Mouse (Mus musculus) ES-Bruce4 (cell line): ENCODE measurements around the gene Calr. TPM values are rescaled to one million over a fixed set of nuclear protein-coding genes. Genes with fewer than 3 reads are reported as not detected.
"Not testable (repeated sequence)": the region's sequence is repeated elsewhere in the genome, so short reads cannot be mapped to it uniquely, and the experiment has no call there.

Experiments used
- H3K27ac ChIP-seq: 2 replicates; pipeline ENCODE4 v1.5.1; 2012; ENCODE audit warnings: low read length, inconsistent platforms; ENCODE audit not compliant: insufficient read depth
- H3K27me3 ChIP-seq: 2 replicates; pipeline ENCODE4 v1.6.1; 2012; ENCODE audit warnings: mild to moderate bottlenecking, low read length, inconsistent platforms; ENCODE audit not compliant: control insufficient read depth, poor library complexity, insufficient read depth, severe bottlenecking
- H3K36me3 ChIP-seq: 2 replicates; pipeline ENCODE4 v1.6.1; 2012; ENCODE audit warnings: inconsistent platforms, mild to moderate bottlenecking, low read length, moderate library complexity; ENCODE audit not compliant: control insufficient read depth, poor library complexity, insufficient read depth, severe bottlenecking
- H3K4me1 ChIP-seq: one replicate; pipeline ENCODE4 v1.8.1; 2011; ENCODE audit warnings: low read length; ENCODE audit not compliant: control insufficient read depth, insufficient read depth
- H3K4me3 ChIP-seq: 2 replicates; pipeline ENCODE4 v1.5.1; 2011; ENCODE audit warnings: low read depth, mild to moderate bottlenecking, low read length
- H3K9ac ChIP-seq: 2 replicates; pipeline ENCODE4 v1.6.1; 2012; ENCODE audit warnings: low read depth, mild to moderate bottlenecking, inconsistent platforms; ENCODE audit not compliant: poor library complexity, severe bottlenecking
- H3K9me3 ChIP-seq: replicated peaks from 2 replicates; pipeline ENCODE4 v1.6.1; 2012; ENCODE audit warnings: mild to moderate bottlenecking, low read length, inconsistent platforms; ENCODE audit not compliant: control insufficient read depth, poor library complexity, insufficient read depth, severe bottlenecking
- CTCF ChIP-seq: IDR thresholded peaks from one replicate; pipeline ENCODE4 v1.8.1; 2011; ENCODE audit warnings: low read depth, low read length
- EP300 ChIP-seq: IDR thresholded peaks from 2 replicates; pipeline ENCODE4 v1.6.1; 2011; ENCODE audit warnings: low read depth, low read length; ENCODE audit not compliant: insufficient read depth
- POLR2A ChIP-seq: IDR thresholded peaks from one replicate; pipeline ENCODE4 v1.8.1; 2011; ENCODE audit warnings: low read length; ENCODE audit not compliant: insufficient read depth
- polyA plus RNA-seq: library from polyadenylated mRNA; stranded (reverse); fragments of >200 nt; gene quantifications from 2 replicates; pipeline ENCODE4 v1.2.4, GENCODE M21; 2011; ENCODE audit warnings: low read depth; ENCODE audit not compliant: missing spikeins, insufficient read depth, insufficient read length

The Calr gene
- polyA plus RNA-seq, 1 experiment: 546 TPM

DNA sequence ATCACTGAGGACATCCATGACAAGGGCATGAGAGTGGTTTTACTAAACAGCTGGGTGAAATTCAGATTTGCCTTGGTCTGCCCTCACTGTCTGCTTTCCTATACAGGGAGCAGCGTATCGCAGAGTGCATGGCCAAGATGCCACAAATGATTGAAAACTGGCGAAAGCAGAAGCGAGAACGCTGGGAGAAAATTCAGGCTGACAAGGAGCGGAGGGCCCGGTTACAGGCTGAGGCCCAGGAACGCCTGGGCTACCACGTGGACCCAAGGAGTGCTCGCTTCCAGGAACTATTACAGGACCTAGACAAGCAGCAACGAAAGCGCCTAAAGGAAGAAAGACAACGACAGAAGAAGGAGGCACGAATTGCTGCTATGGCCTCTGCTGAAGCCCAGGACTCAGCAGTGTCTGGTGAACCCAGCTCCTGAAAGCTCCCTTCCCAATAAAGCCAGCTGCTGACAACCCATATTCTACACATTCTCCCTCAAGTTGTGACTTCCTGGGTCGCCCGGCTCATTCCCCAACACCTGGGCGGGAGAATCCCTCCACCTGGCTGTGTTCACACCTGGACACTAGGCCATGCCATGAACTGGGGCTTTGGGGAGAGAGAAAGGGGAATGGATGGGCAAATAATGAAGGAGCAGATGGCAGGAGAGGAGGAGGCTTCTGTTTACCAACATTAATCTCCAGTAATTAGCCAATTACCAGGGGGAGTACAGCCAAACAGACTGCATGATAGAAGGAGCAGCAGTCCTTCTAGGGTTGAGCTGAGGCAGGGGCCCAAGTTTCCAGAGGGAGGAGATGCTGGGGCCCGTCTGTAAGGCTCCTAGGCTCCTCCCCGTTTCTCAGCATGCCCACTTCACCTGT lies 12.5 kb downstream of the Calr start:
- Histone ChIP-seq H3K4me1 (peaks cover 1% of the 10 kb centered on the region), H3K27me3 (no peaks in the 10 kb centered on the region), H3K36me3 (peaks cover 50% of the 10 kb centered on the region), H3K27ac (no peak overlapping the region), H3K4me3 (no peak overlapping the region), H3K9me3 (no peaks in the 10 kb centered on the region), H3K9ac (no peak overlapping the region)
- TF ChIP-seq EP300 (no peak), CTCF (no peak), POLR2A (no peak)

GRCm38 (mm10) chr8:84832759-84833742 lies 13.7 kb downstream of the Calr start:
- Histone ChIP-seq H3K27ac (peak overlapping the region; percentile 70), H3K4me1 (peaks cover 1% of the 10 kb centered on the region), H3K9me3 (no peaks in the 10 kb centered on the region), H3K4me3 (peak overlapping the region; percentile 77), H3K27me3 (no peaks in the 10 kb centered on the region), H3K36me3 (peaks cover 44% of the 10 kb centered on the region), H3K9ac (peak overlapping the region; percentile 91)
- TF ChIP-seq CTCF: no peak
- TF ChIP-seq POLR2A: no peak
- no peak for TF ChIP-seq EP300

DNA sequence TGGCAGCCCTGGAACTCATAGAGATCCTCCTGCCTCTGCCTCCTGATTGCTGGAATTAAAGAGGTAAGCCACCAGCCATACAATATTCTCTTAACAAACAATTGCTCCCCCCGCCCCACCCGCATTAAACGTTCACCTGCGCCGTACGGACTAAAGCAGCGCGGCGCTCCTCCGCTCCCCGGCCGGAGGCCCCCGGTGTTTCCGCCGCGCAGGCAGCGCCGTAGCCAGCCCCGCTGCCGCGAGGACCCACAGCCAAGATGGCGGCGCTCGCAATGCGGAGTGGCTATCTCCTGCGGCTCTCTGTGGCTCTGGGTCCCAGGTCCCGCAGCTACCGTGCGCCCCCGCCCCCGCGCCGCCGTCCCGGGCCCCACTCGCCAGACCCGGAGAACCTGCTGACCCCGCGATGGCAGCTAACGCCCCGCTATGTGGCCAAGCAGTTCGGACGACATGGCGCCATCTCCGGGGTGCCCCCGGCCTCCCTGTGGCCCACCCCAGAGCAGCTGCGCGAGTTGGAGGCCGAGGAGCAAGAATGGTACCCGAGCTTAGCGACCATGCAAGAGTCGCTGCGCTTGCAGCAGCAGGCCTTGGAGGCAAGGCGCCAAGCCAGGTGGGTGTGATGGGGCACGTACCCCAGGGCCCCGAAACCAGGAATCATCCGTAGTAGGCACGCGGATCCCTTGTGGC lies 14.6 kb downstream of the Calr start:
- H3K9me3 ChIP-seq: no peaks in the 10 kb centered on the region
- no peaks in the 10 kb centered on the region for H3K27me3 ChIP-seq
- H3K36me3 ChIP-seq: peaks cover 36% of the 10 kb centered on the region
- H3K27ac ChIP-seq: peak overlapping the region; percentile 92
- no peak for TF ChIP-seq EP300
- peak; percentile 47 for TF ChIP-seq POLR2A
- TF ChIP-seq CTCF: no peak
- H3K4me1 ChIP-seq: peaks cover 1% of the 10 kb centered on the region
- peak overlapping the region; percentile 91 for H3K9ac ChIP-seq
- H3K4me3 ChIP-seq: peak overlapping the region; percentile 77

- H3K4me1 ChIP-seq: peaks cover 1% of the 10 kb centered on the region
- TF ChIP-seq EP300 (no peak), CTCF (peak; percentile 8)
- peak within 1 kb of the TSS; percentile 91 for H3K9ac ChIP-seq
- no peaks in the 10 kb centered on the region for H3K27me3 ChIP-seq
- H3K9me3 ChIP-seq: no peaks in the 10 kb centered on the region
- peaks cover 30% of the 10 kb centered on the region for H3K36me3 ChIP-seq
- peak within 1 kb of the TSS; percentile 92 for H3K27ac ChIP-seq
- H3K4me3 ChIP-seq: peak within 1 kb of the TSS; percentile 77
Measured at GRCm38 (mm10) chr8:84831490-84831889, 15.2 kb downstream of the Calr start, which contains the start of gene Gadd45gip1. Gene Gadd45gip1 (plus strand): TSS chr8:84831522.

DNA sequence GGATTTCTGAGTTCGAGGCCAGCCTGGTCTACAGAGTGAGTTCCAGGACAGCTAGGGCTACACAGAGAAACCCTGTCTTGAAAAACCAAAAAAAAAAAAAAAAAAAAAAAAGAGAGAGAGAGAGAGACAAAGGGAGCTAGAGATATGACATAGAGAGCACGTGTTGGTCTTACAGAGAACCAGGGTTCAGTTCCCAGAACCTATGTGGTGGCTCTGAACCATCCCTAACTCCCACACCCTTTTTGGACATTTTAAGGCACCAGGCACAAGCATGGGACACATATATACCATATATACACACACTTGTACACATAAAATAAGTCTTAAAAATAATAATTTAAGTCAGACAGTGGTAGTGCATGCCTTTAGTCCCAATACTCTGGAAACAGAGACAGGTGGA lies 20.2 kb downstream of the Calr start:
- H3K27me3 ChIP-seq, H3K27ac ChIP-seq, H3K4me3 ChIP-seq, H3K36me3 ChIP-seq, H3K4me1 ChIP-seq, H3K9me3 ChIP-seq, H3K9ac ChIP-seq: not testable (repeated sequence)

- H3K36me3 ChIP-seq: no peaks in the 10 kb centered on the region
- no peaks in the 10 kb centered on the region for H3K4me1 ChIP-seq
- TF ChIP-seq EP300 (no peak), POLR2A (no peak), CTCF (no peak)
- H3K27ac ChIP-seq: peak overlapping the region; percentile 30; the same call in 1 of the 2 replicates
- 0 out of 2 replicates have a peak overlapping the region, but pooled peaks have one; percentile 9 for H3K9ac ChIP-seq
- H3K4me3 ChIP-seq: no peak overlapping the region
- H3K27me3 ChIP-seq: no peaks in the 10 kb centered on the region
- no peaks in the 10 kb centered on the region for H3K9me3 ChIP-seq
Measured at GRCm38 (mm10) chr8:84825636-84826035, 21.1 kb downstream of the Calr start.
